Mouse (Mus musculus) testis, adult 2 months (tissue): ENCODE results near the gene Patj. TPM values are rescaled to one million over a fixed set of nuclear protein-coding genes. Genes with fewer than 3 reads are reported as not detected.
"Not testable (repeated sequence)": the region's sequence is repeated elsewhere in the genome, so short reads cannot be mapped to it uniquely, and the experiment has no call there.

ENCODE experiments used
- H3K27ac ChIP-seq: fragments of 200-500 bp; 2 replicates; pipeline ENCODE4 v1.5.1; 2012; ENCODE audit warnings: low read depth, low read length; ENCODE audit not compliant: control insufficient read depth, insufficient read depth
- H3K27me3 ChIP-seq: fragments of 200-500 bp; 2 replicates; pipeline ENCODE4 v1.6.1; 2012; ENCODE audit warnings: mild to moderate bottlenecking, low read length, moderate library complexity; ENCODE audit not compliant: control insufficient read depth, insufficient read depth
- H3K36me3 ChIP-seq: fragments of 200-500 bp; 2 replicates; pipeline ENCODE4 v1.6.1; 2012; ENCODE audit warnings: mild to moderate bottlenecking, low read length; ENCODE audit not compliant: control insufficient read depth, insufficient read depth
- H3K4me1 ChIP-seq: fragments of 200-500 bp; 2 replicates; pipeline ENCODE4 v1.6.1; 2012; ENCODE audit warnings: low read length; ENCODE audit not compliant: control insufficient read depth, insufficient read depth
- H3K4me3 ChIP-seq: fragments of 200-500 bp; 2 replicates; pipeline ENCODE4 v1.5.1; 2012; ENCODE audit warnings: low read depth, mild to moderate bottlenecking, low read length, moderate library complexity, mixed read lengths; ENCODE audit not compliant: control insufficient read depth
- CTCF ChIP-seq: fragments of 200-500 bp; IDR thresholded peaks from 2 replicates; pipeline ENCODE4 v1.5.1; 2012; ENCODE audit warnings: low read depth, mild to moderate bottlenecking, inconsistent platforms, low read length, moderate library complexity; ENCODE audit not compliant: control insufficient read depth, insufficient read depth, insufficient replicate concordance
- POLR2A ChIP-seq: fragments of 200-500 bp; IDR thresholded peaks from 2 replicates; pipeline ENCODE4 v1.6.1; 2012; ENCODE audit warnings: low read depth, mild to moderate bottlenecking, inconsistent platforms, low read length, moderate library complexity; ENCODE audit not compliant: control insufficient read depth
- polyA plus RNA-seq: library from polyadenylated mRNA; depleted of rRNA; stranded (reverse); fragments of >200 nt; gene quantifications from 2 replicates; pipeline ENCODE4 v1.2.3, GENCODE M21; 2012

Gene Patj
- polyA plus RNA-seq, 1 experiment: 5.9 TPM

- TF ChIP-seq CTCF (no peak), POLR2A (no peak)
- H3K27me3 ChIP-seq: no peaks in the 10 kb centered on the region
- no peaks in the 10 kb centered on the region for H3K36me3 ChIP-seq
Observed at GRCm38 (mm10) chr4:98395346-98395689, 267 bp upstream of the Patj start.

GRCm38 (mm10) chr4:98400926-98401583, 5.5 kb downstream of the Patj start:
- no peaks in the 10 kb centered on the region for H3K36me3 ChIP-seq

More at GRCm38 (mm10) chr4:98395346-98395689, 267 bp upstream of the Patj start:
- peak overlapping the region; percentile 90; the same call in 1 of the 2 replicates for H3K27ac ChIP-seq
- peaks cover 13% of the 10 kb centered on the region for H3K4me1 ChIP-seq
- H3K4me3 ChIP-seq: peak overlapping the region; percentile 98

GRCm38 (mm10) chr4:98401584-98401962, 6.0 kb downstream of the Patj start:
- Histone ChIP-seq H3K36me3 (no peaks in the 10 kb centered on the region), H3K27ac (no peak overlapping the region), H3K27me3 (no peaks in the 10 kb centered on the region), H3K4me3 (no peak overlapping the region), H3K4me1 (0 out of 2 replicates have a peak, but pooled peaks cover 2% of the 10 kb centered on the region)
- TF ChIP-seq POLR2A (no peak), CTCF (no peak)

More at GRCm38 (mm10) chr4:98400926-98401583, 5.5 kb downstream of the Patj start:
- TF ChIP-seq CTCF (no peak), POLR2A (no peak)
- no peak overlapping the region for H3K4me3 ChIP-seq
- no peak overlapping the region for H3K27ac ChIP-seq
- H3K4me1 ChIP-seq: peaks cover 6% of the 10 kb centered on the region
- H3K27me3 ChIP-seq: no peaks in the 10 kb centered on the region

- H3K36me3 ChIP-seq: no peaks in the 10 kb centered on the region
- no peak overlapping the region for H3K4me3 ChIP-seq
- H3K4me1 ChIP-seq: no peaks in the 10 kb centered on the region
- TF ChIP-seq POLR2A (no peak), CTCF (no peak)
- H3K27ac ChIP-seq: no peak overlapping the region
- H3K27me3 ChIP-seq: no peaks in the 10 kb centered on the region
Observed at GRCm38 (mm10) chr4:98403492-98403891, 7.9 kb downstream of the Patj start.

GRCm38 (mm10) chr4:98404412-98404811, 8.8 kb downstream of the Patj start:
- no peak for TF ChIP-seq POLR2A
- Histone ChIP-seq H3K4me1 (no peaks in the 10 kb centered on the region), H3K4me3 (no peak overlapping the region), H3K36me3 (no peaks in the 10 kb centered on the region), H3K27me3 (no peaks in the 10 kb centered on the region), H3K27ac (no peak overlapping the region)

- TF ChIP-seq CTCF (no peak), POLR2A (no peak)
- H3K4me1 ChIP-seq: no peaks in the 10 kb centered on the region
- no peaks in the 10 kb centered on the region for H3K27me3 ChIP-seq
- H3K27ac ChIP-seq: no peak overlapping the region
- no peak overlapping the region for H3K4me3 ChIP-seq
- H3K36me3 ChIP-seq: no peaks in the 10 kb centered on the region
Observed at GRCm38 (mm10) chr4:98408455-98408854, 12.9 kb downstream of the Patj start.

- H3K36me3 ChIP-seq, H3K27me3 ChIP-seq, H3K4me3 ChIP-seq, H3K4me1 ChIP-seq, H3K27ac ChIP-seq: not testable (repeated sequence)
Observed at GRCm38 (mm10) chr4:98415150-98415549, 19.6 kb downstream of the Patj start.

GRCm38 (mm10) chr4:98428371-98428770, 32.8 kb downstream of the Patj start:
- Histone ChIP-seq H3K27me3 (no peaks in the 10 kb centered on the region), H3K36me3 (no peaks in the 10 kb centered on the region), H3K4me1 (no peaks in the 10 kb centered on the region), H3K27ac (no peak overlapping the region), H3K4me3 (no peak overlapping the region)
- TF ChIP-seq POLR2A (no peak), CTCF (no peak)
